Mouse (Mus musculus) subcutaneous adipose tissue, adult 2 months (tissue): ENCODE measurements around the gene Krtap12-1. TPM values are rescaled to one million over a fixed set of nuclear protein-coding genes. Genes with fewer than 3 reads are reported as not detected.

Source experiments
- polyA plus RNA-seq: library from polyadenylated mRNA; depleted of rRNA; stranded (reverse); fragments of >200 nt; gene quantifications from 2 replicates; pipeline ENCODE4 v1.2.3, GENCODE M21; 2012; ENCODE audit warnings: low replicate concordance; rRNA removed

Gene Krtap12-1
- not detected in 2 replicates for polyA plus RNA-seq

DNA sequence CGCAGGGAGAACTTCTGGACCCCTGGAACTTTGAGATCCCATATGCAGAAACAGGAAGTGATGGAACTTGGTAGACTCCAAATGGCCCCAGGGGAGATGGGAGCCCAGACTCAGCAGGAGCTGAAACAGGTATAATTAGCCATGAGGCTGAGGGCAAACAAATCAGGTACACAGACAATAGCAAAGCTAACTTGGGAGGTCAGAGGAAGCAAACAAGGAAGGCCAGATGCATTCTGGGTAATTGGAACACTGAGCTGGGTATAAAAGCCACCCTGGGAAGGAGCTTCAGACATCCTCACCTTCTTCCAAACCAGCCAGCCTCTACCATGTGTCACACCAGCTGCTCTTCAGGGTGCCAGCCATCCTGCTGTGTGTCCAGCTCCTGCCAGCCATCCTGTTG lies at the start of gene Krtap12-1:
Krtap12-1 (plus strand) TSS at position 301 of the 400 bp plus-strand sequence.

DNA sequence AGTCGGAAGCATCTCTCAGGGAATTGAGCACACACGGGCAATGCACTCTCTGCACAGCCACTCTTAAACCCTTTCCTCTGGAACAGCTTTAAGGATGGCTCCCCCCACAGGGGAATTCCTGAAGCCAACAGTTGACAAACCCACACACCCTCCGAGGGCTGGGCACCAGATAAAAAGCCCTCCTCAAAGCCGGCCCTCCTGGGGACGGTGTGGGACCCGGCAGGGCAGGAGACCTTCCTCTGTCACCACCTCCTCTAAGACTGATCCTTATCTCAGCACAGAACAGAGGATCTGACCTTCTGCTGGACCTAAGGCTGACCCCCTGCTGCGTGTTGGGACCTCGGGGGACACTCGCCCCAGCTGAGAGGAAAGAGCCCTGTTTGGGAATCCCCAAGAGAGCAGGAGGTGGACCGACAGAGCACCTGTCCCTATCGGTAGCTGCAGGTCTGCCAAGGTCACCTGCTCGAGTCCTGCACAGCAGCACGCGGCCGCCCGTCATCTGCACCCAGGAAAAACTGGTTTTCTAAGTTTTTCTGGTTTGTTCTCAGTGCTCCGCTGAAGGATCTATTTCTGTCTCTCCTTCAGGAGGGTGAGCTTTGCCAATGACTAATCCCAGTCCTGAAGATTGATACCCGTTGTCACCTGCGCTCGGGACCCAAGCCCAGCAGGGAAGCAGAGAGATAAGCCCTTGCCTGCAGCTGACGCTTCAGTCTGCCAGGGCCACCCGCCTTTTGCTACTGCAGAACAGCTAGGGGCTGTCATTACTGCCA lies 34.3 kb upstream of the Krtap12-1 start, which contains the start of gene Tspear:
Tspear (plus strand) TSS at position 675 of the 770 bp plus-strand sequence.

DNA sequence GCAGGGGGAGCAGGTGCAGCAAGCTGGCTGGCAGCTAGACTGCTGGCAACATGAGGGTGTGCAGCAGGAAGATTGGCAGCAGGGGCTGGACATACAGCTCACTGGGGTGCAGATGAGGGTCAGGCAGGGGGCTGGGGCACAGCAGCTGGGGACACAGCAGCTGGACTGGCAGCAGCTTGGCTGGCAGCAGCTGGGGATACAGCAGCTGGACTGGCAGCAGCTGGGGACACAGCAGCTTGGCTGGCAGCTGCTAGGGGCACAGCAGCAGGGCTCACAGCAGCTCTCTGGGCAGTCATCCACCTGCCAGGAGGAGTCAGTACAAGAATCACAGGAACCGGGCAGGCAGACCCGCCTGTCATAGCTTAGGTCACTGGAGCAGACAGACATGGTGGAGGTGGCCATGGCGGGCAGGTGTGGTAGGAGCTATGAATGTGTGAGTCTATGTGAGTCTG lies 30.0 kb upstream of the Krtap12-1 start, which contains the start of gene Gm19402:
Gm19402 (minus strand) TSS at position 402 of the 452 bp plus-strand sequence.

DNA sequence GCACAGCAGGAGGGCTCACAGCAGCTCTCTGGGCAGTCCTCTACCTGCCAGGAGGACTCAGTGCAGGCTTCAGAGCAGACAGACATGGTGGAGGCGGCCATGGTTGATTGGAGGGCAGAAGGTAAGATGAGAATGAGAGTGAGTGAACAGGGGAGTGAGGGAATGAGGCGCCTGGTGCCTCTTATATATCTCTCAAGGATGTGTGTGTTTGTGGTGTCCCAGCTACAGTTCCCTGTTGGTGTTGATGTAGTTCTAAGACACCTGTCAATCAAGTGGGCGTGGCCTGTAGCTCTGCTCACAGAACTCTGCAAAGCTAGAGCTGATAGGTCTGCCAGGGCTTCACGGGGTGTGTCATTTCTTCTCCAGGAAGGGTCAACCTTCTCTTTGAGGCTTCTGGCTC lies 23.3 kb upstream of the Krtap12-1 start, which contains the start of gene Gm9508:
Gm9508 (minus strand) TSS at position 101 of the 400 bp plus-strand sequence.

DNA sequence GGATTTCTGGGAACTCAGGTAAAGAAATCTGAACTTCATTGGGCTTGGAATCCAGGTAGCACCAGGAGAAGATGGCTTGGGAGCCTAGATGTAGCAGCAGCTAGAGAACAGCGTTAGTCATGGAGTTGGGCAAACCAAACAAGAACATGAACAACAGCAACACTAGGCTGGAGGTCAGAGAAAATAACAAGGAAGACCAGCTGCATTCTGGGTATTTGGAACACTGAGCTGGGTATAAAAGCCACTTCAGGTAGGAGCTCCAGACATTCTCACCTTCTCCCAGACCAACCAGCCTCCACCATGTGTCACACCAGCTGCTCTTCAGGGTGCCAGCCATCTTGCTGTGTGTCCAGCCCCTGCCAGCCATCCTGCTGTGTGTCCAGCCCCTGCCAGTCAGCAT lies 14.1 kb upstream of the Krtap12-1 start, which contains the start of gene Gm10272:
Gm10272 (plus strand) TSS at position 301 of the 400 bp plus-strand sequence.

DNA sequence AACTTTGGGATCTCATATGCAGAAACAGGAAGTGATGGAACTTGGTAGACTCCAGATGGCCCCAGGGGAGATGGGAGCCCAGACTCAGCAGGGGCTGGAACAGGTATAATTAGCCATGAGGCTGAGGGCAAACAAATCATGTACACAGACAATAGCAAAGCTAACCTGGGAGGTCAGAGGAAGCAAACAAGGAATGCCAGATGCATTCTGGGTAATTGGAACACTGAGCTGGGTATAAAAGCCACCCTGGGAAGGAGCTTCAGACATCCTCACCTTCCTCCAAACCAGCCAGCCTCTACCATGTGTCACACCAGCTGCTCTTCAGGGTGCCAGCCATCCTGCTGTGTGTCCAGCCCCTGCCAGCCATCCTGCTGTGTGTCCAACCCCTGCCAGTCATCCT lies 9.2 kb upstream of the Krtap12-1 start, which contains the start of gene Gm10024:
Gm10024 (plus strand) TSS at position 301 of the 400 bp plus-strand sequence.

DNA sequence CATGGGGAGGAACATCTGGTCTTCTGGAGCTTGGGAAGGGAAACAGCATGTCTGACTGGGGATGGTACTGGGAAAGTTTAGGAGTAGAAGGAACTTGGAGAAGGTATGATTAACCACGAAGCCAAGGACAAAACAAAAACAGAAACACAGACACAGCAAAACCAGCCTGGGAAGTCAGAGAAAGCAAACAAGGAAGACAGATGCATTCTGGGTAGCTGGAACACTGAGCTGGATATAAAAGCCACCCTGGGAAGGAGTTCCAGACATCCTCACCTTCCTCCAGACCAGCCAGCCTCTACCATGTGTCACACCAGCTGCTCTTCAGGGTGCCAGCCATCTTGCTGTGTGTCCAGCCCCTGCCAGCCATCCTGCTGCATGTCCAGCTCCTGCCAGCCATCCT lies 4.9 kb upstream of the Krtap12-1 start, which contains the start of gene Gm10142:
Gm10142 (plus strand) TSS at position 301 of the 400 bp plus-strand sequence.

DNA sequence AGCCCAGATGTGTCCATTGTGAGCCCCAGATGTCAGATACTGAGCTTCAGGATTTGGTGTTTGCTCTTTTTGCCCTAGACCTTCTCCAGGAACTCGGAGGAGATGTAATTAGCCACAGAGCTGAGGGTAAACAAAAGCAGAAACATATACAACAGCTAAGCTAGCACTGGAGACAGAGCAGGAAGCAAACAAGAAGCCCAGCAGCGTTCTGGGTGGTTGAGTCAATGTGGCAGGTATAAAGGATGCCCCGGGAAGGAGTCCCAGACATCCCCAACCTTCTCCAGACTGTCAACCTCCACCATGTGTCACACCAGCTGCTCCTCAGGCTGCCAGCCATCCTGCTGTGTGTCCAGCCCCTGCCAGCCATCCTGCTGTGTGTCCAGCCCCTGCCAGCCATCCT lies 5.8 kb downstream of the Krtap12-1 start, which contains the start of gene Gm10100:
Gm10100 (plus strand) TSS at position 301 of the 400 bp plus-strand sequence.

DNA sequence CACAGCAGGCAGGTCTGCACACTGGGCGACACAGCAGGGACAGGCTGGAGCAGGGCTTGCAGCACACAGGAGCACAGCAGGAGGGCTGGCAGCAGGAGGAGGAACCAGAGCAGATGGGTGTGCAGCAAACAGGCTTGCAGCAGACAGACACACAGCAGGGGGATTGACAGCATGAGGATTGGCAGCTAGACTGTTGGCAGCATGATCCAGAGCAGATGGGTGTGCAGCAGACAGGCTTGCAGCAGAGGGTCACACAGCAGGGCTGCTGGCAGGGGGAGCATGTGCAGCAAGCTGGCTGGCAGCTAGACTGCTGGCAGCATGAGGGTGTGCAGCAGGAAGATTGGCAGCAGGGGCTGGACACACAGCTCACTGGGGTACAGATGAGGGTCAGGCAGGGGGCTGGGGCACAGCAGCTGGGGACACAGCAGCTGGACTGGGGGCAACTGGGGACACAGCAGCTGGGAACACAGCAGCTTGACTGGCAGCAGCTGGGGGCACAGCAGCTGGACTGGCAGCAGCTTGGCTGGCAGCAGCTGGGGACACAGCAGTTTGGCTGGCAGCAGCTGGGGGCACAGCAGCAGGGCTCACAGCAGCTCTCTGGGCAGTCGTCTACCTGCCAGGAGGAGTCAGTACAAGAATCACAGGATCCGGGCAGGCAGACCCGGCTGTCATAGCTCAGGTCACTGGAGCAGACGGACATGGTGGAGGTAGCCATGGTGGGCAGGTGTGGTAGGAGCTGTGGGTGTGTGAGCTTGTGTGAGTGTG lies 21.7 kb downstream of the Krtap12-1 start, which contains the start of gene Gm18596:
Gm18596 (minus strand) TSS at position 715 of the 765 bp plus-strand sequence.

DNA sequence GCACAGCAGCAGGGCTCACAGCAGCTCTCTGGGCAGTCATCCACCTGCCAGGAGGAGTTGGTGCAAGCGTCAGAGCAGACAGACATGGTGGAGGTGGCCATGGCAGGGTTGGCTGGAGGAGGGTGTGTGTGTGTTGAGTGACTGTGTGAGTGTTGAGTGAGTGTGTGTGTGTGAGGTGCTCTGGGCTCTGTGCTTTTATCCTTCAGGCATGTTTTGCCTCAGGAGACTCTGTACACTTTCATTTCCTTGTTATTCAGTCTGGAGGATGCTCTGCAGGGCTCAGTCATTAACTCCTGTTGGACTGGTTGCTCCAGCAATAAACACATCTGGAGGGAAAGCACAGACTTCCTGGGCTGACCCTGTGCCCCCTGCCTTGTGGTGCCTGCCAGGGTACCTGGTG lies 30.9 kb downstream of the Krtap12-1 start, which contains the start of gene Gm9736:
Gm9736 (minus strand) TSS at position 101 of the 400 bp plus-strand sequence.

DNA sequence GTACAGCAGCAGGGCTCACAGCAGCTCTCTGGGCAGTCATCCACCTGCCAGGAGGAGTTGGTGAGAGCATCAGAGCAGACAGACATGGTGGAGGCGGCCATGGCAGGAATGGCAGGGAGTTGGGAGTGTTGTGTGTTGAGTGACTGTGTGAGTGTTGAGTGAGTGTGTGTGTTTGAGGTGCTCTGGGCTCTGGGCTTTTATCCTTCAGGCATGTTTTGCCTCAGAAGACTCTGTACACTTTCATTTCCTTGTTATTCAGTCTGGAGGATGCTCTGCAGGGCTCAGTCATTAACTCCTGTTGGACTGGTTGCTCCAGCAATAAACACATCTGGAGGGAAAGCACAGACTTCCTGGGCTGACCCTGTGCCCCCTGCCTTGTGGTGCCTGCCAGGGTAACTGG lies 39.2 kb downstream of the Krtap12-1 start, which contains the start of gene Gm3233:
Gm3233 (minus strand) TSS at position 101 of the 400 bp plus-strand sequence.

Other genes starting within 250 kb of the Krtap12-1 start
- 19.1 and 32.2 TPM in 2 replicates for gene Fam207a, start 204.8 kb upstream of the Krtap12-1 start, polyA plus RNA-seq
- gene Itgb2, start 190.3 kb upstream of the Krtap12-1 start, polyA plus RNA-seq = 24.9 and 35.8 TPM in 2 replicates
- 234 and 258 TPM in 2 replicates for gene Pttg1ip, start 138.9 kb upstream of the Krtap12-1 start, polyA plus RNA-seq
- 253 and 352 TPM in 2 replicates for gene Sumo3, start 114.5 kb upstream of the Krtap12-1 start, polyA plus RNA-seq
- 0.84 TPM in 1 of 2 replicates, not detected in the other for gene Gm49325, start 114.4 kb upstream of the Krtap12-1 start, polyA plus RNA-seq
- gene Ube2g2, start 98.3 kb upstream of the Krtap12-1 start, polyA plus RNA-seq = 60.5 and 66.2 TPM in 2 replicates
- 1.1 TPM in 1 of 2 replicates, not detected in the other for gene Tspear, start 34.0 kb upstream of the Krtap12-1 start, polyA plus RNA-seq
- gene Gm19402, start 29.8 kb upstream of the Krtap12-1 start, polyA plus RNA-seq = not detected in 2 replicates
- gene Gm9508, start 23.4 kb upstream of the Krtap12-1 start, polyA plus RNA-seq = not detected in 2 replicates
- gene Gm10272, start 14.0 kb upstream of the Krtap12-1 start, polyA plus RNA-seq = not detected in 2 replicates
- gene Gm10024, start 9.1 kb upstream of the Krtap12-1 start, polyA plus RNA-seq = not detected in 2 replicates
- gene Gm10142, start 4.8 kb upstream of the Krtap12-1 start, polyA plus RNA-seq = not detected in 2 replicates
- not detected in 2 replicates for gene Gm10100, start 5.9 kb downstream of the Krtap12-1 start, polyA plus RNA-seq
- gene Gm18596, start 22.0 kb downstream of the Krtap12-1 start, polyA plus RNA-seq = not detected in 2 replicates
- not detected in 2 replicates for gene Gm9736, start 30.8 kb downstream of the Krtap12-1 start, polyA plus RNA-seq
- gene Gm3233, start 39.1 kb downstream of the Krtap12-1 start, polyA plus RNA-seq = not detected in 2 replicates
- not detected in 2 replicates for gene Gm3238, start 50.7 kb downstream of the Krtap12-1 start, polyA plus RNA-seq
- gene Gm7138, start 56.3 kb downstream of the Krtap12-1 start, polyA plus RNA-seq = not detected in 2 replicates
- not detected in 2 replicates for gene Gm3250, start 61.9 kb downstream of the Krtap12-1 start, polyA plus RNA-seq
- gene Gm7137, start 67.6 kb downstream of the Krtap12-1 start, polyA plus RNA-seq = not detected in 2 replicates
- gene Gm9639, start 74.5 kb downstream of the Krtap12-1 start, polyA plus RNA-seq = not detected in 2 replicates
- gene Gm19668, start 78.5 kb downstream of the Krtap12-1 start, polyA plus RNA-seq = not detected in 2 replicates
- not detected in 2 replicates for gene Gm9507, start 91.2 kb downstream of the Krtap12-1 start, polyA plus RNA-seq
- gene Gm2696, start 94.1 kb downstream of the Krtap12-1 start, polyA plus RNA-seq = not detected in 2 replicates
- gene Krtap10-4, start 106.5 kb downstream of the Krtap12-1 start, polyA plus RNA-seq = not detected in 2 replicates
- not detected in 2 replicates for gene Krtap10-10, start 115.3 kb downstream of the Krtap12-1 start, polyA plus RNA-seq
- gene Gm36176, start 126.2 kb downstream of the Krtap12-1 start, polyA plus RNA-seq = not detected in 2 replicates
- gene Gm10318, start 132.3 kb downstream of the Krtap12-1 start, polyA plus RNA-seq = not detected in 2 replicates
- gene Gm3285, start 141.4 kb downstream of the Krtap12-1 start, polyA plus RNA-seq = not detected in 2 replicates
- gene Lrrc3, start 181.9 kb downstream of the Krtap12-1 start, polyA plus RNA-seq = 7.8 and 12.9 TPM in 2 replicates
- gene Trpm2, start 250.0 kb downstream of the Krtap12-1 start, polyA plus RNA-seq = 0.69 and 2.5 TPM in 2 replicates